Mouse (Mus musculus) megakaryocyte, adult 5-6 weeks (primary cell): Measurements from ENCODE around the gene Olfr524. TPM values are rescaled to one million over a fixed set of nuclear protein-coding genes. Genes with fewer than 3 reads are reported as not detected.

Source experiments
- ATAC-seq: 2 replicates; pipeline ENCODE4 v1.8.0; 2016; ENCODE audit warnings: mild to moderate bottlenecking, inconsistent platforms; ENCODE audit not compliant: poor library complexity, severe bottlenecking
- total RNA-seq, 2 experiments: library from RNA; stranded (forward) in 1 of 2; stranded (reverse) in 1 of 2; fragments of 153-499, 151-499 nt in 1 of 2; fragments of 221-1000, 200-1000 nt in 1 of 2; gene quantifications; 2 replicates each; pipeline versions ENCODE4 v1.2.3 to v1.2.4; 2015 to 2017

The Olfr524 gene
- total RNA-seq, 2 experiments from 2014 or later, result not detected

GRCm38 (mm10) chr7:140187721-140188390 lies 17.9 kb downstream of the Olfr524 start:
- ATAC-seq, result no peak

GRCm38 (mm10) chr7:140186646-140187620 lies 18.8 kb downstream of the Olfr524 start:
- ATAC-seq, result 0 out of 2 replicates have a peak, but pooled peaks have one; percentile 35

- ATAC-seq, result no peak
Observed at GRCm38 (mm10) chr7:140184206-140184605, 21.6 kb downstream of the Olfr524 start.

GRCm38 (mm10) chr7:140180692-140181091 lies 25.1 kb downstream of the Olfr524 start:
- ATAC-seq, result no peak

GRCm38 (mm10) chr7:140179176-140179575 lies 26.6 kb downstream of the Olfr524 start:
- no peak for ATAC-seq

GRCm38 (mm10) chr7:140172936-140173335 lies 32.8 kb downstream of the Olfr524 start, which contains the start of gene Olfr523:
Gene Olfr523 (plus strand): TSS chr7:140173217.
- no peak for ATAC-seq

- no peak for ATAC-seq
Observed at GRCm38 (mm10) chr7:140170863-140171262, 34.9 kb downstream of the Olfr524 start.

GRCm38 (mm10) chr7:140169386-140169785 lies 36.4 kb downstream of the Olfr524 start:
- ATAC-seq, result no peak

- ATAC-seq, result no peak
Observed at GRCm38 (mm10) chr7:140167950-140168349, 37.8 kb downstream of the Olfr524 start.

GRCm38 (mm10) chr7:140164664-140165063 lies 41.1 kb downstream of the Olfr524 start, which contains the start of gene Olfr522:
Gene Olfr522 (minus strand): TSS chr7:140164764.
- ATAC-seq, result no peak

- ATAC-seq, result no peak
Observed at GRCm38 (mm10) chr7:140160363-140160762, 45.4 kb downstream of the Olfr524 start.

GRCm38 (mm10) chr7:140154218-140154927 lies 51.4 kb downstream of the Olfr524 start, which contains the start of gene Sprn:
Gene Sprn (minus strand): TSS chr7:140154877.
- ATAC-seq, result no peak

GRCm38 (mm10) chr7:140153829-140154217 lies 51.9 kb downstream of the Olfr524 start:
- no peak for ATAC-seq

- ATAC-seq, result no peak
Observed at GRCm38 (mm10) chr7:140153383-140153782, 52.4 kb downstream of the Olfr524 start.

Other genes starting within 250 kb of the Olfr524 start
- gene 6430531B16Rik, start 227.2 kb downstream of the Olfr524 start, total RNA-seq (2015), result 1.1 and 1.2 TPM in 2 replicates
- 0.89 and 2.3 TPM in 2 replicates for gene 6430531B16Rik, start 227.2 kb downstream of the Olfr524 start, total RNA-seq (2017)
- gene Adam8, start 213.4 kb downstream of the Olfr524 start, total RNA-seq (2015), result 35.0 and 43.7 TPM in 2 replicates
- 39.3 and 51.1 TPM in 2 replicates for gene Adam8, start 213.4 kb downstream of the Olfr524 start, total RNA-seq (2017)
- 32.2 and 34.0 TPM in 2 replicates for gene Zfp511, start 169.6 kb downstream of the Olfr524 start, total RNA-seq (2015)
- gene Zfp511, start 169.6 kb downstream of the Olfr524 start, total RNA-seq (2017), result 19.9 and 22.8 TPM in 2 replicates
- gene Tubgcp2, start 169.3 kb downstream of the Olfr524 start, total RNA-seq (2015), result 17.8 and 18.8 TPM in 2 replicates
- gene Tubgcp2, start 169.3 kb downstream of the Olfr524 start, total RNA-seq (2017), result 29.7 and 36.7 TPM in 2 replicates
- not detected in 2 replicates for gene Msx3, start 156.9 kb downstream of the Olfr524 start, total RNA-seq (2015)
- not detected in 2 replicates for gene Msx3, start 156.9 kb downstream of the Olfr524 start, total RNA-seq (2017)
- gene Caly, start 123.4 kb downstream of the Olfr524 start, total RNA-seq (2015), result not detected in 2 replicates
- gene Caly, start 123.4 kb downstream of the Olfr524 start, total RNA-seq (2017), result not detected in 2 replicates
- gene Prap1, start 112.6 kb downstream of the Olfr524 start, total RNA-seq (2015), result not detected in 2 replicates
- gene Prap1, start 112.6 kb downstream of the Olfr524 start, total RNA-seq (2017), result not detected in 2 replicates
- 13.0 and 15.8 TPM in 2 replicates for gene Fuom, start 103.5 kb downstream of the Olfr524 start, total RNA-seq (2015)
- gene Fuom, start 103.5 kb downstream of the Olfr524 start, total RNA-seq (2017), result 12.1 and 16.0 TPM in 2 replicates
- gene Paox, start 90.2 kb downstream of the Olfr524 start, total RNA-seq (2015), result 12.9 and 16.9 TPM in 2 replicates
- gene Paox, start 90.2 kb downstream of the Olfr524 start, total RNA-seq (2017), result 8.7 and 11.3 TPM in 2 replicates
- 72.7 and 97.4 TPM in 2 replicates for gene Echs1, start 89.5 kb downstream of the Olfr524 start, total RNA-seq (2015)
- gene Echs1, start 89.5 kb downstream of the Olfr524 start, total RNA-seq (2017), result 71.3 and 87.9 TPM in 2 replicates
- 10.2 and 17.4 TPM in 2 replicates for gene Mtg1, start 68.4 kb downstream of the Olfr524 start, total RNA-seq (2015)
- 5.9 and 14.4 TPM in 2 replicates for gene Mtg1, start 68.4 kb downstream of the Olfr524 start, total RNA-seq (2017)
- not detected in 2 replicates for gene Sprn, start 51.1 kb downstream of the Olfr524 start, total RNA-seq (2015)
- gene Sprn, start 51.1 kb downstream of the Olfr524 start, total RNA-seq (2017), result not detected in 2 replicates
- not detected in 2 replicates for gene Olfr522, start 41.2 kb downstream of the Olfr524 start, total RNA-seq (2015)
- not detected in 2 replicates for gene Olfr522, start 41.2 kb downstream of the Olfr524 start, total RNA-seq (2017)
- not detected in 2 replicates for gene Olfr523, start 32.7 kb downstream of the Olfr524 start, total RNA-seq (2015)
- gene Olfr523, start 32.7 kb downstream of the Olfr524 start, total RNA-seq (2017), result not detected in 2 replicates
- 0.11 and 0.41 TPM in 2 replicates for gene Cd163l1, start 12.3 kb upstream of the Olfr524 start, total RNA-seq (2015)
- gene Cd163l1, start 12.3 kb upstream of the Olfr524 start, total RNA-seq (2017), result 0.44 and 0.61 TPM in 2 replicates
- not detected in 2 replicates for gene 5830411N06Rik, start 41.3 kb upstream of the Olfr524 start, total RNA-seq (2015)
- gene 5830411N06Rik, start 41.3 kb upstream of the Olfr524 start, total RNA-seq (2017), result 0.33 TPM in 1 of 2 replicates, not detected in the other
- gene Olfr525, start 114.9 kb upstream of the Olfr524 start, total RNA-seq (2015), result not detected in 2 replicates
- gene Olfr525, start 114.9 kb upstream of the Olfr524 start, total RNA-seq (2017), result not detected in 2 replicates
- gene Olfr527, start 128.1 kb upstream of the Olfr524 start, total RNA-seq (2015), result not detected in 2 replicates
- gene Olfr527, start 128.1 kb upstream of the Olfr524 start, total RNA-seq (2017), result not detected in 2 replicates
- 0.11 TPM in 1 of 2 replicates, not detected in the other for gene Olfr60, start 155.7 kb upstream of the Olfr524 start, total RNA-seq (2015)
- not detected in 2 replicates for gene Olfr60, start 155.7 kb upstream of the Olfr524 start, total RNA-seq (2017)
- not detected in 2 replicates for gene Olfr530, start 170.4 kb upstream of the Olfr524 start, total RNA-seq (2015)
- gene Olfr530, start 170.4 kb upstream of the Olfr524 start, total RNA-seq (2017), result not detected in 2 replicates
- not detected in 2 replicates for gene Olfr531, start 197.0 kb upstream of the Olfr524 start, total RNA-seq (2015)
- not detected in 2 replicates for gene Olfr531, start 197.0 kb upstream of the Olfr524 start, total RNA-seq (2017)
- gene Olfr532, start 215.7 kb upstream of the Olfr524 start, total RNA-seq (2015), result not detected in 2 replicates
- not detected in 2 replicates for gene Olfr532, start 215.7 kb upstream of the Olfr524 start, total RNA-seq (2017)